Mouse (Mus musculus) stomach, embryonic 16.5 days (tissue): ENCODE results near the gene Map3k5. TPM values are rescaled to one million over a fixed set of nuclear protein-coding genes. Genes with fewer than 3 reads are reported as not detected.

ENCODE experiments used
- ATAC-seq: fragments of 200-750 bp; cut with Nextera tagmentation; 2 replicates; pipeline ENCODE4 v1.8.0; 2017; ENCODE audit warnings: moderate number of reproducible peaks, moderate TSS enrichment; ENCODE audit not compliant: insufficient read depth, low FRiP score
- H3K27ac ChIP-seq: fragments of 300-500 bp; sonication (generic); 2 replicates; pipeline ENCODE4 v1.5.1; 2014; ENCODE audit warnings: low read length
- H3K27me3 ChIP-seq: fragments of 300-500 bp; sonication (generic); 2 replicates; pipeline ENCODE4 v1.6.1; 2014; ENCODE audit warnings: low read length, control low read depth, mixed read lengths; ENCODE audit not compliant: control insufficient read depth, insufficient read depth
- H3K36me3 ChIP-seq: fragments of 300-500 bp; sonication (generic); 2 replicates; pipeline ENCODE4 v1.6.1; 2014; ENCODE audit warnings: low read length; ENCODE audit not compliant: control insufficient read depth, insufficient read depth
- H3K4me1 ChIP-seq: fragments of 300-500 bp; sonication (generic); 2 replicates; pipeline ENCODE4 v1.6.1; 2014; ENCODE audit warnings: low read length, control low read depth, mixed read lengths; ENCODE audit not compliant: control insufficient read depth, insufficient read depth
- H3K4me2 ChIP-seq: fragments of 300-500 bp; sonication (generic); 2 replicates; pipeline ENCODE4 v1.6.1; 2014; ENCODE audit warnings: low read depth, low read length, mixed read lengths
- H3K4me3 ChIP-seq: fragments of 300-500 bp; sonication (generic); replicated peaks from 2 replicates; pipeline ENCODE4 v1.5.1; 2014; ENCODE audit warnings: mild to moderate bottlenecking, low read length
- H3K9ac ChIP-seq: fragments of 300-500 bp; sonication (generic); 2 replicates; pipeline ENCODE4 v1.6.1; 2014; ENCODE audit warnings: low read length
- H3K9me3 ChIP-seq: fragments of 300-500 bp; sonication (generic); replicated peaks from 2 replicates; pipeline ENCODE4 v1.6.1; 2016; ENCODE audit warnings: low read length, control low read depth; ENCODE audit not compliant: control insufficient read depth
- WGBS: fragments of 180-500 bp; shearing (Covaris S2); extraction: QIAGEN DNeasy Blood & Tissue Kit; methylation state at CpG from one replicate; pipeline ENCODE4 v1.1.7; 2014; 5-methylcytosine and 5-hydroxymethylcytosine counted together
- polyA plus RNA-seq: library from polyadenylated mRNA; unstranded; fragments of >200 nt; fragmentation: Nextera tagmentation; extraction: Ambion mirVana; gene quantifications from 2 replicates; pipeline ENCODE4 v1.2.1, GENCODE M21; 2015

Gene Map3k5
- 2.6 and 2.7 TPM in 2 replicates for polyA plus RNA-seq

- Histone ChIP-seq H3K27me3 (no peaks in the 10 kb centered on the region), H3K27ac (peak within 1 kb of the TSS; percentile 86), H3K4me3 (peak within 1 kb of the TSS; percentile 86), H3K9me3 (no peaks in the 10 kb centered on the region), H3K4me1 (peaks cover 17% of the 10 kb centered on the region; the same call in 1 of the 2 replicates), H3K9ac (peak within 1 kb of the TSS; percentile 91), H3K4me2 (peak within 1 kb of the TSS; percentile 90), H3K36me3 (no peaks in the 10 kb centered on the region)
- WGBS: under 1% methylated on average over 91 of the region's 95 CpGs
- peak; percentile 41 for ATAC-seq
These were observed at the start of gene Map3k5 for GRCm38 (mm10) chr10:19934384-19935294. Map3k5 (plus strand) TSS chr10:19934472.

GRCm38 (mm10) chr10:19886249-19886648 lies 48.0 kb upstream of the Map3k5 start:
- Histone ChIP-seq H3K4me3 (no peak overlapping the region), H3K27me3 (no peaks in the 10 kb centered on the region), H3K9ac (no peak overlapping the region), H3K4me1 (no peaks in the 10 kb centered on the region), H3K36me3 (no peaks in the 10 kb centered on the region), H3K9me3 (no peaks in the 10 kb centered on the region), H3K27ac (no peak overlapping the region), H3K4me2 (no peak overlapping the region)
- 66% methylated on average over 3 of the region's 3 CpGs for WGBS
- no peak for ATAC-seq

GRCm38 (mm10) chr10:19889908-19890307 lies 44.4 kb upstream of the Map3k5 start:
- H3K27ac ChIP-seq: no peak overlapping the region
- H3K27me3 ChIP-seq: no peaks in the 10 kb centered on the region
- no peak for ATAC-seq
- H3K36me3 ChIP-seq: no peaks in the 10 kb centered on the region
- 80% methylated on average over 3 of the region's 3 CpGs for WGBS
- H3K9me3 ChIP-seq: no peaks in the 10 kb centered on the region
- no peak overlapping the region for H3K9ac ChIP-seq
- H3K4me1 ChIP-seq: no peaks in the 10 kb centered on the region
- H3K4me3 ChIP-seq: no peak overlapping the region
- H3K4me2 ChIP-seq: no peak overlapping the region

- Histone ChIP-seq H3K27ac (no peak overlapping the region), H3K9ac (no peak overlapping the region), H3K4me1 (no peaks in the 10 kb centered on the region), H3K4me3 (no peak overlapping the region), H3K9me3 (no peaks in the 10 kb centered on the region), H3K36me3 (no peaks in the 10 kb centered on the region), H3K27me3 (no peaks in the 10 kb centered on the region), H3K4me2 (no peak overlapping the region)
- ATAC-seq: no peak
- 53% methylated on average over 3 of the region's 3 CpGs for WGBS
These were observed 42.6 kb upstream of the Map3k5 start for GRCm38 (mm10) chr10:19891686-19892085.

GRCm38 (mm10) chr10:19893146-19893545 lies 41.1 kb upstream of the Map3k5 start:
- ATAC-seq: no peak
- Histone ChIP-seq H3K9ac (no peak overlapping the region), H3K4me3 (no peak overlapping the region), H3K4me1 (no peaks in the 10 kb centered on the region), H3K36me3 (no peaks in the 10 kb centered on the region), H3K27ac (no peak overlapping the region), H3K4me2 (no peak overlapping the region), H3K27me3 (no peaks in the 10 kb centered on the region), H3K9me3 (no peaks in the 10 kb centered on the region)
- WGBS: 49% methylated on average over 6 of the region's 6 CpGs

- H3K4me3 ChIP-seq: no peak overlapping the region
- H3K4me2 ChIP-seq: no peak overlapping the region
- H3K27me3 ChIP-seq: no peaks in the 10 kb centered on the region
- no peak overlapping the region for H3K27ac ChIP-seq
- H3K36me3 ChIP-seq: no peaks in the 10 kb centered on the region
- no peaks in the 10 kb centered on the region for H3K9me3 ChIP-seq
- ATAC-seq: no peak
- WGBS: 19% methylated on average over 4 of the region's 4 CpGs
- H3K4me1 ChIP-seq: no peaks in the 10 kb centered on the region
- H3K9ac ChIP-seq: no peak overlapping the region
These were observed 40.3 kb upstream of the Map3k5 start for GRCm38 (mm10) chr10:19893976-19894375.

GRCm38 (mm10) chr10:19900191-19900590 lies 34.1 kb upstream of the Map3k5 start:
- no peak overlapping the region for H3K27ac ChIP-seq
- H3K9ac ChIP-seq: no peak overlapping the region
- no peaks in the 10 kb centered on the region for H3K36me3 ChIP-seq
- no peaks in the 10 kb centered on the region for H3K27me3 ChIP-seq
- no peak overlapping the region for H3K4me2 ChIP-seq
- H3K9me3 ChIP-seq: no peaks in the 10 kb centered on the region
- 77% methylated on average over 2 of the region's 2 CpGs for WGBS
- no peak for ATAC-seq
- H3K4me3 ChIP-seq: no peak overlapping the region
- no peaks in the 10 kb centered on the region for H3K4me1 ChIP-seq

GRCm38 (mm10) chr10:19901992-19902391 lies 32.3 kb upstream of the Map3k5 start:
- no peak for ATAC-seq
- Histone ChIP-seq H3K27ac (no peak overlapping the region), H3K9me3 (no peaks in the 10 kb centered on the region), H3K4me1 (no peaks in the 10 kb centered on the region), H3K9ac (no peak overlapping the region), H3K4me3 (no peak overlapping the region), H3K36me3 (no peaks in the 10 kb centered on the region), H3K4me2 (no peak overlapping the region), H3K27me3 (no peaks in the 10 kb centered on the region)
- WGBS: 84% methylated on average over 7 of the region's 7 CpGs

GRCm38 (mm10) chr10:19904077-19904820 lies 30.0 kb upstream of the Map3k5 start:
- no peak for ATAC-seq
- Histone ChIP-seq H3K9ac (no peak overlapping the region), H3K4me3 (no peak overlapping the region), H3K9me3 (no peaks in the 10 kb centered on the region), H3K27ac (no peak overlapping the region), H3K27me3 (no peaks in the 10 kb centered on the region), H3K4me2 (no peak overlapping the region), H3K4me1 (no peaks in the 10 kb centered on the region), H3K36me3 (no peaks in the 10 kb centered on the region)
- 79% methylated on average over 13 of the region's 13 CpGs for WGBS
